Mouse (Mus musculus) adipocyte (in vitro differentiated cells): ENCODE results near the gene Elovl3.
"Not testable (repeated sequence)": the region's sequence is repeated elsewhere in the genome, so short reads cannot be mapped to it uniquely, and the experiment has no call there.

Experiments used
- DNase-seq: peaks from one replicate; pipeline ENCODE4 v3.0.0-alpha.2; 2016; ENCODE audit warnings: low spot score

The Elovl3 gene

GRCm38 (mm10) chr19:46131694-46132525 lies at the start of gene Elovl3:
Gene Elovl3 (plus strand): TSS chr19:46131897.
- no peak for DNase-seq

DNA sequence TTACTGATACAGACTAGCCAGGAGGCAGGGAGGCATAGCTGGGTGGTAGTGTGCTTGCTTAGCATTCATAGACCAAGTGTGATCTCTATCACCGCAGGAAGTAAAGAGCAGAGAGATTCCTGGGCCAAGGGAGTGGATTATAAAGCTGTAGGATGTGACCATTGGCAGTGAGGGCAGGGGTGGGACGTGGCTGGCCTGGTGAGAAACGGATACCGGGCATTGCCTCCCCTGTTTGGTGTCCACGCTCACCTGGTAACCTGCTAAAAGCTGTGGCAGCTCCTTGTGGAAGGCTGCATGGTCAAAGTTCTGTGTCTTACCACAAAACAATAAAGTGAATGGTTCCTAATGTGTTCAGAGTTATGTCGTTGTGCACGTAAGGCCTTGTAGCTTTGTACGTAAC lies 46.5 kb upstream of the Elovl3 start:
- no peak for DNase-seq

DNA sequence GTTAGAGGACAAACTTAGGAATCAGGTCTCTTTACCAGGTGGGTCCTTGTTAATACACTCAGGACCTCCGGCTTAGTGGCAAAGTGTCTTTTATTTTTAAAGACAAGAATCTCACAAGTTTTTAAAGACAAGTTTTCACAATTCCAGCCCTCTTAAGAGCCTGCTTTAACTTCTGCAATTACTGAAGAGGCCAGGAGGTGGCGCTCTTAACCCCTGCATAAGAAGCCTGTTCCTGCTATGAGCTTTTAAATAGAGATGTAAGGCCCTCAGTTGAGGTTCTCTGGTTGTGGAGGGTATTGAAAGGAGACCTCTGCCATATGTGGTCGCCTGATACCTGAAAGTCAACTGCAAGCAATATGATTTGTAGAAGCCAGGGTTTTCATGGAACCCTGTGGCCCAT lies 45.4 kb upstream of the Elovl3 start:
- peak; percentile 88 for DNase-seq

DNA sequence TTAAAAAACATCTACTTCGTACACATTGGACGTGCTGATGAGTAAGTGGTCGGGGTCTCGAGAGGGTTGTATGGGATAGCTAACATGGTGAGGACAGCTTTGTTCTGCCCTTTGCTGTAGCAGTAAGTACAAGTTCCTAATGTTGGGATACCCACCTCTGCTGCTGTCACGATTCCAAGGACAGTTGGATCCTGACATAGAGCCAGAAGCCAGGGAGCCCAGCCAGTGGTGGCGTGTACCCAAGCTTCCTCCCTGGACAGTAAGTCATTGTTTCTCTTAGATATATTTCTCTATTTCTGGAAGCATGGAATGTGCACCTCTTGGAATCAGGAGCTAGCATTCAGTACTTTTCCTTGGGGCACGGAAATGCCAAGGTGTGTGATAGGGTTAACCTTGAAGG lies 43.8 kb upstream of the Elovl3 start:
- peak; percentile 63 for DNase-seq

DNA sequence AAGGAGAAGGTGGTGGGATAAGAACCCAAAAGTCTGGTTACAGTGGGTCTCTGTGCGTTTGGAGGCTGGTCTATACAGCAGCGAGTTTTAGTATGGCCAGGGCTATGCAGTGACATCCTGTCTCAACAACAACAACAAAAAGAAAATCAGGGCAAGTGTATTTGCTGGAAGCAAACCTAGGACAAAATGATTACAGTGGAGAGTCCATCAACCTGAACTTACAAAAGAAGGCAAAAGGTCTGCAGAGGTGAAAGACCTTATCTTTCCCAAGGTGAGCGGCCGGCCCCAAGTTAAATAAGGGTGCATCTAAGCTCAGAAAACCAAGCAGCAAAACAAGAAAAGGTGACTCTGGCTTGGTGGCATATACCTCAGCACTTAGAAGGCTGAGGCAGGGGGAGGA lies 40.1 kb upstream of the Elovl3 start:
- no peak for DNase-seq

DNA sequence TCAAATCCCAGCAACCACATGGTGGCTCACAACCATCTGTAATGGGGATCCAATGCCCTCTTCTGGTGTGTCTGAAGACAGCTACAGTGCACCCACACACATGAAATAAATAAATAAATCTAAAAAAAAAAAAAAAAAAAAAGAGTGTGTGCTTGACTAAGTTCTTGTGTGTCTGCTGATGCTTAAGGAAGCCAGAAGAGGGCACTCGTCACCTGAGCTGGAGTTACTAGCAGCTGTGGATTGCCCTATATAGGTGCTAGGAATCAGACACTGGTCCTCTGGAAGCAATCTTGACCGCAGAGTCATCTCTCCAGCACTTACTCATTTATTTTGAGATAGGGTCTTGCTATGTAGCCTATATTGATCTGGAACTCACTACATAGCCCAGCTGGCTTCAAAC lies 37.6 kb upstream of the Elovl3 start:
- no peak for DNase-seq

DNA sequence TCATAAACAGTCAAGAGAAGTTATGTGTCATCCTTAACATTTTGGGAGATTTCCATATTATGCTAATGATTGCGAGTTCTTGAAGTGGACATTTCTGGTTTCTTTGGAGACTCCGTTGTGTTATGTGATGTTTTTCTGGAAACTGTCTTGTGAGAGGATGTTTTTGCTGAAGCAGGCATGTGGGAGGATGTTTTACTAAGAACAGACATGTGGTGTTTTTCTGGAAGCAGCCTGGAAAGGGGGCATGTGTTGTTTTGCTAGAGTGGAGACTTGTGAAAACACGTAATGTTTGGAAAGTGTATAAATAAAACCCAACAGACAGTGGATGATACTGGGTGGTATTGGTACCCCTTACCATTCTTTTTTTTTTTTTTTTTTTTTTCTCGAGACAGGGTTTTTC lies 36.4 kb upstream of the Elovl3 start:
- no peak for DNase-seq

DNA sequence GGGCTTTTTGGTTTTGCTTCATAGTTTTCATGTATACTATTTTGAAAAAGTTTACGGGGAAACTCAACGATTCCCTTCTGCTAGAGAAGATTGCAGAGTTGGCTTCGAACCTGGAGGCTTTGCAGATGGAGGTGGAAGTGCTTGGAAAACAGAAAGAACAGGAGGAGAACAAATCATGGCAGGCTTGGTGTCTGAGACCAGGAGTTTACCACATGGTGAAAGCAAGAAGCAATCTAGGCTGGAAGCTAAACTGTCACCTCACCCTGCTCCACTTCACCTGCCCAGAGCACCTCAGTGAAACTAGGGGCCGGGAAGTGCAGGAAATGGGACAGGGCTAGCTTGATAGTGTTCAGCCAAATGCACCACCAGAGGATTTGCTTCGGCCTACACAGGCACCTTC lies 35.3 kb upstream of the Elovl3 start:
- no peak for DNase-seq

- no peak for DNase-seq
These were observed 32.1 kb upstream of the Elovl3 start for GRCm38 (mm10) chr19:46099561-46099960.

DNA sequence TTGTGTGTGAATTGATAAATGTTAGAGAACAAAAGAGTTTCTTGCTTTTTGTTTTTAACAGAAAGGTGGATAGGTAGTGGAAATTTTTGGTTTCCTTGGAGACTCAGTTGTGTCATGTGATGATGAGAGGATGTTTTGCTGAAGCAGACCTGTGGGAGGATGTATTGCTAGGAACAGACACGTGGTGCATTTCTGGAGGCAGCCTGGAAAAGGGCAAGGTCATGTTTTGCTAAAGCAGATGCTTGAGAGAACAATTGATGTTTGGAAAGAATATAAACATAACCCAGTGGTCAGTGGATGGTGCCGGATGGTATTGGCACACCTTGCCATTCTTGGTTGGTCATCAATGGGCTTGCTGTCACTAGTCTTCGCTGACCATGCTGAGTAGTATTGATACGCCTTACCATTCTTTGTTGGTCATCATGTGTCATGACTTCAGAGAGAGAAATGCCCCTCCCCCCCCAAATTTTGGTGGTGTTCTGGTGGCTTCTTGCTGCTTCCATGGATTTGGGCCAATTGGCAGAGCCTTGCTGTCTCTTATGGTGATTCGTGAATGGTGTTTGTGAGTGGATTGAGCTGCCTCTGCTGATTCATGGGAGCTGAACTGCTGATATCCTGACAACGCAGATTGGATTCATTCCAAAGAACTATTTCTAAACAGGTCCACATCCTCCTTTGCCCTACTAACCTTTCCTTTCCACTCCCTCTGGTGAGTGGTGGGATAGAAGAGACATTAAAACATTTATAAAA lies 28.1 kb upstream of the Elovl3 start:
- peak; percentile 32 for DNase-seq

DNA sequence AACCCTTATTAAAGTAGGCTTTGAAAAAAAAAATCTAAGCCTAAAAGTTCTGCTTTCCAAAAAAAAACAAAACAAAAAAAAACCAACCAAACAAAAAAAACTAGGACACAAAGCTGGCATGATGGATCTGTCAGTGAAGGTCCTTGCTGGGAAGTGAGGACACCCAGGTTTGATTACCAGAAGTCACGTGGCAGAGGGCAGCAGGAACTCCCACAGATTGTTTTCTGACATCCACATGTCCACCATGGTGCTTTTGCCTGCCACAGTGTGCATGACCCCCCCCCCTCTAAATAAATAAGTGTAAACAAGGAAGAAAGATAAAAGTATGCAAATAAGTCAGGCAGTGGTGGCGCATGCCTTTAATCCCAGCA lies 27.5 kb upstream of the Elovl3 start:
- DNase-seq: peak; percentile 29

- no peak for DNase-seq
These were observed 21.5 kb upstream of the Elovl3 start for GRCm38 (mm10) chr19:46110214-46110613.

- no peak for DNase-seq
These were observed 20.9 kb upstream of the Elovl3 start for GRCm38 (mm10) chr19:46110781-46111180.

DNA sequence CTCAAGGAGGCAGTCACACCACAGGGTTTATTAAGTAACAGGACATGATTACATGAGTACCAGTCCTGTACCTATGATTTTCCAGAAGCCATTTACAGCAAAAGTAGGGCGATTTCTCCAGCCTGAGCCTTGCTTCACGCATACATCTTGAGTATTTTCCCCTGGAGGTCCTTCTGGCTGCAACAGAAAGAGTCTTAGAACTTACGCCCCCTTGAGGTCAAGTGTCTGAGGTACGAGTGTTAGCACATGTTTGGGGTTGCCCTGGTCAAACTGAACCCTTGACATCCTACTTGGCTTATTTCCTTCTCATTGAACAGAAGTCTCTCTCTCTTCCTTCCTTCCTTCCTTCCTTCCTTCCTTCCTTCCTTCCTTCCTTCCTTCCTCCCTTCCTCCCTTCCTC lies 17.1 kb upstream of the Elovl3 start:
- DNase-seq: no peak

- DNase-seq: no peak
These were observed 12.2 kb upstream of the Elovl3 start for GRCm38 (mm10) chr19:46119458-46119857.

- DNase-seq: no peak
These were observed 10.8 kb upstream of the Elovl3 start for GRCm38 (mm10) chr19:46120872-46121271.

DNA sequence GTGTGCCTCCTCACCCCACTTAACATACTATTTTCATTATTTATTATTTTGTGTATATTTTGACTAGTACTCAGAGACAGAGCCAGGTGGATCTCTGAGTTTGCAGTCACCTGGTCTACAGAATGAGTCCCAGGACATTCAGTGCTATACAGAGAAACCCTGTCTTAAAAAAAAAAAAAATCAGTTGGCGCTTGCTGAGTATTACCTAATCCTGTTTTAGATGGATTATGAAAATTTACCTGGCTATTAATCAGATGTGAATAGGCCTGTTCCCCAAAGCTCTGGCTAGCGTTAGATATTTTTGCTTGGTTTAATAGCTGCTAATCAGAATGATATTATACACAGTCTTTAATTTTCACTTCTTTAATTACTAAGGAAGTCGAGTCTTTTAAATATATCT lies 7.8 kb upstream of the Elovl3 start:
- DNase-seq: no peak

GRCm38 (mm10) chr19:46124651-46125050 lies 7.0 kb upstream of the Elovl3 start:
- no peak for DNase-seq

- DNase-seq: no peak
These were observed 5.4 kb upstream of the Elovl3 start for GRCm38 (mm10) chr19:46126301-46126700.

- not testable (repeated sequence) for DNase-seq
These were observed 2.0 kb upstream of the Elovl3 start for GRCm38 (mm10) chr19:46129737-46130136.

- no peak for DNase-seq
These were observed 414 bp upstream of the Elovl3 start for GRCm38 (mm10) chr19:46131283-46131682.

GRCm38 (mm10) chr19:46132577-46132976 lies 880 bp downstream of the Elovl3 start:
- no peak for DNase-seq

- DNase-seq: peak; percentile 90
These were observed 3.6 kb downstream of the Elovl3 start for GRCm38 (mm10) chr19:46135297-46135696.
